Mouse (Mus musculus): ENCODE results near the gene Cldn3. TPM values are rescaled to one million over a fixed set of nuclear protein-coding genes. Genes with fewer than 3 reads are reported as not detected.

Gene Cldn3
- polyA plus RNA-seq, 1 experiment from 2014 or later: 7.6 TPM

DNA sequence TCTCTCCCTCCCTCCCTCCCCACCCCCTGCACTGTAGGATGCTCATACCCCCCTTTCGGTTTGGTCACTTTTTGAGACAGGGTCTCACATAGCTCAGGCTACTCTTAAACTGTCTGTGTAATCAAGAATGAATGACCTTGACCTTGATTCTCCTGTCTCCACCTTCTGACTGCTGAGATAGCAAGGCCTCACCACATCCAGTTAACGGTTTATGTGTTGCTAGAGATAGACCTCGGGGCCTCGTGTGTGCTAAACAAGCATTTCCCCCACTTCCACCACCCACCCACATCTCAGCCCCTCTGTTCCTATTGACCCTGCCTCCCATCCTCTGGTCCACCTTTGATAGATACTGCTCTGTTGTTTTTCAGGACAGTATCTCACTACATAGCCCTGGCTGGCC, 8.2 kb upstream of the Cldn3 start:
- no peak for DNase-seq (ENCODE audit: low spot score)
- no peak overlapping the region for H3K4me2 ChIP-seq (ENCODE audit: low read depth, low read length)
- 89% methylated on average over 4 of the region's 4 CpGs for WGBS
- H3K4me1 ChIP-seq (ENCODE audit: control insufficient read depth, insufficient read depth, low read length): no peaks in the 10 kb centered on the region
- no peak overlapping the region for H3K9ac ChIP-seq (replicated peaks; ENCODE audit: low read length)
- no peak overlapping the region for H3K27ac ChIP-seq (replicated peaks; ENCODE audit: low read depth, low read length)
- ATAC-seq (replicated peaks; ENCODE audit: insufficient number of reproducible peaks, low FRiP score, low TSS enrichment, low read depth): no peak
- H3K4me3 ChIP-seq (ENCODE audit: low read depth, low read length): no peak overlapping the region
- H3K9me3 ChIP-seq (replicated peaks; ENCODE audit: control insufficient read depth, low read length): no peaks in the 10 kb centered on the region
- H3K27me3 ChIP-seq (ENCODE audit: control insufficient read depth, insufficient read depth, low read length): no peaks in the 10 kb centered on the region
- H3K36me3 ChIP-seq (replicated peaks; ENCODE audit: control insufficient read depth, insufficient read depth, low read depth, low read length): no peaks in the 10 kb centered on the region

DNA sequence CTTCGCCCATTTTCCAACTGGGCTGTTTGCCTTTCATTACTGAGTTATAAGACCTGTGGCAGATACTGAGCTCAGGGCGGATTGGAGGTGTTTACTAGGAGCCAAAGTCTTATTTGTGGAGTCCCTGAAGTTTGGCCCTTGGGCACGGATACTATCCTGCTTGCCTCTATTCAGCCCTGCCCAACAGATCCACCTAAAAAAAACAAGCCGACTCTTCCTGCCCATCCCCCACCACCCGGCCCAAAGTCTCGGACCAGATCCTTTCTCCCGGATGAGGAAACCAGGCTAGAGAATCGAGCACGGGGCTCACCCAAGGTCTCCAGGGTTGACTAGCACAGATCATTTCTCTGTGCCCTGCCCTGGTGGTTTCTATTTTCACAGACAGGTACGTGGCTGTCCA, 4.9 kb upstream of the Cldn3 start:
- H3K4me2 ChIP-seq (ENCODE audit: low read depth, low read length): no peak overlapping the region
- DNase-seq (ENCODE audit: low spot score) (no peak), ATAC-seq (replicated peaks; ENCODE audit: insufficient number of reproducible peaks, low FRiP score, low TSS enrichment, low read depth) (no peak)
- H3K9ac ChIP-seq (replicated peaks; ENCODE audit: low read length): no peak overlapping the region
- WGBS: 49% methylated on average over 10 of the region's 10 CpGs
- H3K36me3 ChIP-seq (replicated peaks; ENCODE audit: control insufficient read depth, insufficient read depth, low read depth, low read length): no peaks in the 10 kb centered on the region
- no peaks in the 10 kb centered on the region for H3K9me3 ChIP-seq (replicated peaks; ENCODE audit: control insufficient read depth, low read length)
- H3K27me3 ChIP-seq (ENCODE audit: control insufficient read depth, insufficient read depth, low read length): peaks cover 16% of the 10 kb centered on the region
- no peaks in the 10 kb centered on the region; the same call in 1 of the 2 replicates for H3K4me1 ChIP-seq (ENCODE audit: control insufficient read depth, insufficient read depth, low read length)
- no peak overlapping the region for H3K4me3 ChIP-seq (ENCODE audit: low read depth, low read length)
- no peak overlapping the region for H3K27ac ChIP-seq (replicated peaks; ENCODE audit: low read depth, low read length)

DNA sequence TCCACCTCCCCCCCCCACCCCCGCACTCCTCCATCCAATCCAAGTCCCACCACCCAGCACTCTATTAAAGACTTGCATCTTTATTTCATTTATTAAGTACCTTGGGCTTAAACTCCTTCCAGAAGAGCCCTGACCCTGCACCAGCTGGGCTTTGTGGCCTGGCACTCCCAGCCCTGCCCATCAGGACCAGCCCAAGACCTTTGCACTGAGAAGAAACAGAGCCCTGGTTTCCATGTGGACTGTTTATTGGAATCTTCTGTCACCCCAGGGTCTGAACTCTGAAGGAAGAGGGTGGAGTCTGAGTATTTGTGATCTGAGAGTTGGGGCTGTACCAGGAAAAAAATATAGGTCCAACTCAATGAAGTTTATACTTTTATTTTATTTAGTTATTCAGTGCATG, 2.9 kb upstream of the Cldn3 start:
- no peaks in the 10 kb centered on the region for H3K36me3 ChIP-seq (replicated peaks; ENCODE audit: control insufficient read depth, insufficient read depth, low read depth, low read length)
- no peak overlapping the region for H3K9ac ChIP-seq (replicated peaks; ENCODE audit: low read length)
- ATAC-seq (replicated peaks; ENCODE audit: insufficient number of reproducible peaks, low FRiP score, low TSS enrichment, low read depth): no peak
- 81% methylated on average over 1 of the region's 1 CpGs for WGBS
- H3K4me1 ChIP-seq (ENCODE audit: control insufficient read depth, insufficient read depth, low read length): peaks cover 2% of the 10 kb centered on the region
- H3K27ac ChIP-seq (replicated peaks; ENCODE audit: low read depth, low read length): no peak overlapping the region
- no peaks in the 10 kb centered on the region for H3K9me3 ChIP-seq (replicated peaks; ENCODE audit: control insufficient read depth, low read length)
- H3K27me3 ChIP-seq (ENCODE audit: control insufficient read depth, insufficient read depth, low read length): peaks cover 35% of the 10 kb centered on the region
- H3K4me2 ChIP-seq (ENCODE audit: low read depth, low read length): no peak overlapping the region
- no peak for DNase-seq (ENCODE audit: low spot score)
- no peak overlapping the region for H3K4me3 ChIP-seq (ENCODE audit: low read depth, low read length)

DNA sequence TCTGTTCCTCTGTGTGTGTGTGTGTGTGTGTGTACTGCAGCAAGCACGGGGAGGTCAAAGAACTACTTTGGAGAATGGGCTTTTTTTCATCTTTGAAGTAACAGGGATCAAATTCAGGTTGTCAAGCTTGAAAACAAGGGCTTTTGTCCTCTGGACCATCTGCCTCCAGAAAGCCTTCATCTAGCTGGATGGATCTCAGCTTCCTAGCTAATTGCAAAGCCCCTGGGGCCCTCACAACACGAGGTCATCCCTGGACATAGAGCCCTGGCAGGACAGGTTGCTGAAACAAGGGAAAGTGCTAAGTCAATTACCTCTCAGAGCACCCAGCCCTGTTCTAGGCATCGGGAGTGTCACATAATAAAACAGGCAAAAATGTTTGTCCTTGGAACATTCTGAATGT, 2.2 kb upstream of the Cldn3 start:
- Histone ChIP-seq H3K27me3 (ENCODE audit: control insufficient read depth, insufficient read depth, low read length) (peaks cover 35% of the 10 kb centered on the region), H3K9me3 (replicated peaks; ENCODE audit: control insufficient read depth, low read length) (no peaks in the 10 kb centered on the region), H3K4me2 (ENCODE audit: low read depth, low read length) (no peak overlapping the region), H3K9ac (replicated peaks; ENCODE audit: low read length) (no peak overlapping the region), H3K4me3 (ENCODE audit: low read depth, low read length) (no peak overlapping the region), H3K27ac (replicated peaks; ENCODE audit: low read depth, low read length) (no peak overlapping the region), H3K36me3 (replicated peaks; ENCODE audit: control insufficient read depth, insufficient read depth, low read depth, low read length) (no peaks in the 10 kb centered on the region), H3K4me1 (ENCODE audit: control insufficient read depth, insufficient read depth, low read length) (peaks cover 2% of the 10 kb centered on the region)
- WGBS: 6% methylated on average over 3 of the region's 3 CpGs
- ATAC-seq (replicated peaks; ENCODE audit: insufficient number of reproducible peaks, low FRiP score, low TSS enrichment, low read depth): no peak
- no peak for DNase-seq (ENCODE audit: low spot score)

DNA sequence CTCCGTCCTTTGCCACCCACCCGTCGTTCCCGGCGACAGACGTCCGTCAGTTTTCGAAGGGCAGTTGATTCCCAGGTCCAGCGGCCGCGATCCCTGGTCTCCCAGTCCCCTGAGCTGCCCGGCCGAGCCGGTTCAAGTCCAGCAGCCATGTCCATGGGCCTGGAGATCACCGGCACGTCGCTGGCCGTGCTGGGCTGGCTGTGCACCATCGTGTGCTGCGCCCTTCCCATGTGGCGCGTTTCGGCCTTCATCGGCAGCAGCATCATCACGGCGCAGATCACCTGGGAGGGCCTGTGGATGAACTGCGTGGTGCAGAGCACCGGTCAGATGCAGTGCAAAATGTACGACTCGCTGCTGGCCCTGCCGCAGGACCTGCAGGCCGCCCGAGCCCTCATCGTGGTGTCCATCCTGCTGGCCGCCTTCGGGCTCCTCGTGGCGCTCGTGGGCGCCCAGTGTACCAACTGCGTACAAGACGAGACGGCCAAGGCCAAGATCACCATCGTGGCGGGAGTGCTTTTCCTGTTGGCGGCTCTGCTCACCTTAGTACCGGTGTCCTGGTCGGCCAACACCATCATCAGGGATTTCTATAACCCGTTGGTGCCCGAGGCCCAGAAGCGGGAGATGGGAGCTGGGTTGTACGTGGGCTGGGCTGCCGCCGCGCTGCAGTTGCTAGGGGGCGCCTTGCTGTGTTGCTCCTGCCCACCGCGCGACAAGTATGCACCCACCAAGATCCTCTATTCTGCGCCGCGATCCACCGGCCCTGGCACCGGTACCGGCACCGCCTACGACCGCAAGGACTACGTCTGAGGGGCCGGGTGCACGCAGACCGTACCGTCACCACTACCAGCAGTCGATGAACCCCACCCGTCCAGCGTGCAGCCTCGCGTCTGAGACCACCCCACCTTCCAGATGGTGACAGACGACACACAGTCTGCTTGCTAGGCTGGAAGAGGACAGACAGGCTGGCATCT, 569 bp downstream of the Cldn3 start:
- Histone ChIP-seq H3K36me3 (replicated peaks; ENCODE audit: control insufficient read depth, insufficient read depth, low read depth, low read length) (no peaks in the 10 kb centered on the region), H3K4me2 (ENCODE audit: low read depth, low read length) (peak overlapping the region; percentile 39), H3K4me1 (ENCODE audit: control insufficient read depth, insufficient read depth, low read length) (peaks cover 2% of the 10 kb centered on the region), H3K27me3 (ENCODE audit: control insufficient read depth, insufficient read depth, low read length) (peaks cover 35% of the 10 kb centered on the region), H3K9me3 (replicated peaks; ENCODE audit: control insufficient read depth, low read length) (no peaks in the 10 kb centered on the region), H3K9ac (replicated peaks; ENCODE audit: low read length) (peak overlapping the region; percentile 34), H3K4me3 (ENCODE audit: low read depth, low read length) (peak overlapping the region; percentile 22), H3K27ac (replicated peaks; ENCODE audit: low read depth, low read length) (no peak overlapping the region)
- peak; percentile 43 for DNase-seq (ENCODE audit: low spot score)
- WGBS: 3% methylated on average over 79 of the region's 79 CpGs
- no peak for ATAC-seq (replicated peaks; ENCODE audit: insufficient number of reproducible peaks, low FRiP score, low TSS enrichment, low read depth)

DNA sequence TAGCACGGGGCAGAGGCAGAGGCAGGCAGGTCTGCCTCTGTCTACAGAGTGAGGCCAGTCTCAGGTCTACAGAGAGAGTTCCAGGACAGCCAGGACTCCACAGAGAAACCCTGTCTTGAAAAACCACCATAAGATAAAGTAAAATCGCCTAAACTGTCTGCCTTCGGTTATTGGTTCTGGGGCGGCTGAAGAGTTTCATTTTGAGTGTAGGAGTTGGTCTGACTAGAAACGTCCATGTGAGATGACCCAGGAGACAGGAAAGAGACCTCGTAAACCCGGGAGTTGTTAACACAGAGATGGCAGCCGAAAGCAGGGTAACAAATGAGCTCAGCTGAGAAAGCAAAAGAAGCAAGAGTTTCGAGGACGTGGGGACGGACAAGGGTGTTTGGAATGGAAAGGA, 3.2 kb downstream of the Cldn3 start:
- H3K9me3 ChIP-seq (replicated peaks; ENCODE audit: control insufficient read depth, low read length): no peaks in the 10 kb centered on the region
- peaks cover 35% of the 10 kb centered on the region for H3K27me3 ChIP-seq (ENCODE audit: control insufficient read depth, insufficient read depth, low read length)
- DNase-seq (ENCODE audit: low spot score) (no peak), ATAC-seq (replicated peaks; ENCODE audit: insufficient number of reproducible peaks, low FRiP score, low TSS enrichment, low read depth) (no peak)
- H3K4me3 ChIP-seq (ENCODE audit: low read depth, low read length): no peak overlapping the region
- no peaks in the 10 kb centered on the region for H3K36me3 ChIP-seq (replicated peaks; ENCODE audit: control insufficient read depth, insufficient read depth, low read depth, low read length)
- 79% methylated on average over 11 of the region's 11 CpGs for WGBS
- H3K4me1 ChIP-seq (ENCODE audit: control insufficient read depth, insufficient read depth, low read length): peaks cover 2% of the 10 kb centered on the region
- H3K9ac ChIP-seq (replicated peaks; ENCODE audit: low read length): no peak overlapping the region
- H3K4me2 ChIP-seq (ENCODE audit: low read depth, low read length): no peak overlapping the region
- H3K27ac ChIP-seq (replicated peaks; ENCODE audit: low read depth, low read length): no peak overlapping the region

DNA sequence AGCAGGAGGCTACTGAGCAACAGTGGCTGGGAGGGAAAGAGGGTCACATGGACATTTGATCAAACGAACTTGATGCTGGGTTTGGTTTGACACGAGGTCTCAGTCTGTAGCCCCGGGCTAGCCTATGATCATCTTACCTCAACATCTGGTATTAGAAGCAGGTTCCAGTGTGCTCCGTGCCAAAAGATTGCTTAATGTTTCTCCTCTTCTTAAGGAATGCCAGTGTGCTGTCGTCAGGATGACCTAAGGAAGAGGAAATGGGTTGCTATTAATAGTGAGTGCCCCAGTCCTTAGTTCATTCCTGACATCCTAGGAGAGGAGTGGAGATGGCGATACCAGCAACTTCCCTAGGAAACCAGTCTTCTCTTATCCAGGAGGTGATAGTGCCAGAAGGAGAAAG, 3.7 kb downstream of the Cldn3 start:
- H3K4me3 ChIP-seq (ENCODE audit: low read depth, low read length): no peak overlapping the region
- H3K27ac ChIP-seq (replicated peaks; ENCODE audit: low read depth, low read length): no peak overlapping the region
- peaks cover 33% of the 10 kb centered on the region for H3K27me3 ChIP-seq (ENCODE audit: control insufficient read depth, insufficient read depth, low read length)
- H3K9me3 ChIP-seq (replicated peaks; ENCODE audit: control insufficient read depth, low read length): no peaks in the 10 kb centered on the region
- 42% methylated on average over 6 of the region's 6 CpGs for WGBS
- ATAC-seq (replicated peaks; ENCODE audit: insufficient number of reproducible peaks, low FRiP score, low TSS enrichment, low read depth) (no peak), DNase-seq (ENCODE audit: low spot score) (no peak)
- H3K4me1 ChIP-seq (ENCODE audit: control insufficient read depth, insufficient read depth, low read length): peaks cover 2% of the 10 kb centered on the region
- H3K9ac ChIP-seq (replicated peaks; ENCODE audit: low read length): no peak overlapping the region
- H3K4me2 ChIP-seq (ENCODE audit: low read depth, low read length): no peak overlapping the region
- no peaks in the 10 kb centered on the region for H3K36me3 ChIP-seq (replicated peaks; ENCODE audit: control insufficient read depth, insufficient read depth, low read depth, low read length)

DNA sequence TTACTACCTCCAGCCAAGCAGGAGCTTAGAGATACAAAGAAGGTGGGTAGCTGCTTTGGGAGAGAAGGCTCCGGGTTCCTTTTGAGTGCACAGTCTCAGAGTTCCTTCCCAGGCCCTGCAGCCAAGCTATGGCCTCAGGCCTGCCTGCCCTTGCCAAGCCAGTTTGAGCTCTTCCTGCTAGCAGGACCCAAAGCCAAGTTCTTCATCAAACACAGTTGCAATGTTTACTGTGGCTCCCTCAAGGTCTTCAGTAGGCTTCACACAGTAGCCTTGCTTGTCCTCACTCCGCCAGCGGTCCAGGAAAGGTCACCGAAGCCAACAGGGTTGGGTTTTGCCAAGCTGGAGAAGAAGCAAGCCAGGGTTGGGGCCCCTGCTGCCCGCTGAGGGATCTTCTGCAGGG, 6.6 kb downstream of the Cldn3 start:
- Histone ChIP-seq H3K9ac (replicated peaks; ENCODE audit: low read length) (no peak overlapping the region), H3K36me3 (replicated peaks; ENCODE audit: control insufficient read depth, insufficient read depth, low read depth, low read length) (no peaks in the 10 kb centered on the region), H3K27me3 (ENCODE audit: control insufficient read depth, insufficient read depth, low read length) (peaks cover 5% of the 10 kb centered on the region), H3K4me2 (ENCODE audit: low read depth, low read length) (no peak overlapping the region), H3K4me3 (ENCODE audit: low read depth, low read length) (no peak overlapping the region), H3K9me3 (replicated peaks; ENCODE audit: control insufficient read depth, low read length) (no peaks in the 10 kb centered on the region), H3K27ac (replicated peaks; ENCODE audit: low read depth, low read length) (no peak overlapping the region), H3K4me1 (ENCODE audit: control insufficient read depth, insufficient read depth, low read length) (no peaks in the 10 kb centered on the region)
- WGBS: 91% methylated on average over 5 of the region's 5 CpGs
- ATAC-seq (replicated peaks; ENCODE audit: insufficient number of reproducible peaks, low FRiP score, low TSS enrichment, low read depth) (no peak), DNase-seq (ENCODE audit: low spot score) (no peak)

Measured in embryonic facial prominence, embryonic 11.5 days (tissue).